Mouse (Mus musculus) liver, embryonic 11.5 days (tissue): ENCODE results near the gene Agfg2. TPM values are rescaled to one million over a fixed set of nuclear protein-coding genes. Genes with fewer than 3 reads are reported as not detected.

Experiments
- ATAC-seq: fragments of 200-750 bp; cut with Nextera tagmentation; replicated peaks from 2 replicates; pipeline ENCODE4 v1.8.0; 2017; ENCODE audit warnings: moderate number of reproducible peaks, mild to moderate bottlenecking, moderate TSS enrichment, moderate library complexity; ENCODE audit not compliant: low FRiP score
- DNase-seq: peaks from one replicate; pipeline ENCODE4 v3.0.0-alpha.2; 2017; ENCODE audit warnings: low spot score
- H3K27ac ChIP-seq: fragments of 300-500 bp; sonication (generic); 2 replicates; pipeline ENCODE4 v1.5.1; 2014; ENCODE audit warnings: mild to moderate bottlenecking, low read depth, low read length, control low read depth
- H3K27me3 ChIP-seq: fragments of 300-500 bp; sonication (generic); replicated peaks from 2 replicates; pipeline ENCODE4 v1.6.1; 2014; ENCODE audit warnings: low read length, mixed read lengths; ENCODE audit not compliant: control insufficient read depth, insufficient read depth
- H3K36me3 ChIP-seq: fragments of 300-500 bp; sonication (generic); 2 replicates; pipeline ENCODE4 v1.6.1; 2014; ENCODE audit warnings: mild to moderate bottlenecking, low read length, moderate library complexity, mixed read lengths; ENCODE audit not compliant: control insufficient read depth, insufficient read depth
- H3K4me1 ChIP-seq: fragments of 300-500 bp; sonication (generic); replicated peaks from 2 replicates; pipeline ENCODE4 v1.6.1; 2014; ENCODE audit warnings: low read length, mixed read lengths; ENCODE audit not compliant: control insufficient read depth, insufficient read depth
- H3K4me2 ChIP-seq: fragments of 300-500 bp; sonication (generic); 2 replicates; pipeline ENCODE4 v1.6.1; 2014; ENCODE audit warnings: mild to moderate bottlenecking, control low read depth, moderate library complexity
- H3K4me3 ChIP-seq: fragments of 300-500 bp; sonication (generic); 2 replicates; pipeline ENCODE4 v1.5.1; 2014; ENCODE audit warnings: low read depth, low read length, control low read depth
- H3K9ac ChIP-seq: fragments of 300-500 bp; sonication (generic); 2 replicates; pipeline ENCODE4 v1.6.1; 2014; ENCODE audit warnings: low read depth, low read length, control low read depth
- H3K9me3 ChIP-seq: fragments of 300-500 bp; sonication (generic); 2 replicates; pipeline ENCODE4 v1.6.1; 2016; ENCODE audit warnings: low read length, inconsistent platforms, mixed read lengths; ENCODE audit not compliant: control insufficient read depth
- WGBS: fragments of 180-500 bp; shearing (Covaris S2); extraction: QIAGEN DNeasy Blood & Tissue Kit; methylation state at CpG from one replicate; pipeline ENCODE4 v1.1.7; 2014; 5-methylcytosine and 5-hydroxymethylcytosine counted together
- polyA plus RNA-seq: library from polyadenylated mRNA; unstranded; fragments of >200 nt; fragmentation: Nextera tagmentation; extraction: Ambion mirVana; gene quantifications from 2 replicates; pipeline ENCODE4 v1.2.1, GENCODE M21; 2014

The Agfg2 gene
- polyA plus RNA-seq, 1 experiment from 2014 or later = 32.4 TPM

GRCm38 (mm10) chr5:137645091-137645651 is 39.4 kb downstream of the Agfg2 start:
- H3K4me3 ChIP-seq = peak overlapping the region; percentile 35
- H3K36me3 ChIP-seq = peaks cover 9% of the 10 kb centered on the region
- no peaks in the 10 kb centered on the region for H3K9me3 ChIP-seq
- H3K4me2 ChIP-seq = peak overlapping the region; percentile 62
- peaks cover 34% of the 10 kb centered on the region for H3K4me1 ChIP-seq
- ATAC-seq (peak; percentile 51), DNase-seq (no peak)
- H3K27me3 ChIP-seq = peaks cover 17% of the 10 kb centered on the region
- 3% methylated on average over 43 of the region's 44 CpGs for WGBS
- H3K9ac ChIP-seq = no peak overlapping the region
- H3K27ac ChIP-seq = no peak overlapping the region

GRCm38 (mm10) chr5:137644484-137644883 is 40.0 kb downstream of the Agfg2 start:
- peak overlapping the region; percentile 62 for H3K4me2 ChIP-seq
- H3K9ac ChIP-seq = no peak overlapping the region
- no peak for DNase-seq
- no peak overlapping the region for H3K4me3 ChIP-seq
- peaks cover 29% of the 10 kb centered on the region for H3K4me1 ChIP-seq
- no peak for ATAC-seq
- peaks cover 16% of the 10 kb centered on the region for H3K36me3 ChIP-seq
- H3K27ac ChIP-seq = no peak overlapping the region
- no peaks in the 10 kb centered on the region for H3K9me3 ChIP-seq
- 48% methylated on average over 19 of the region's 19 CpGs for WGBS
- H3K27me3 ChIP-seq = peaks cover 17% of the 10 kb centered on the region

GRCm38 (mm10) chr5:137642886-137643285 is 41.6 kb downstream of the Agfg2 start:
- ATAC-seq = no peak
- H3K9me3 ChIP-seq = no peaks in the 10 kb centered on the region
- 71% methylated on average over 4 of the region's 4 CpGs for WGBS
- DNase-seq = no peak
- no peak overlapping the region for H3K4me2 ChIP-seq
- peaks cover 28% of the 10 kb centered on the region for H3K36me3 ChIP-seq
- no peak overlapping the region for H3K27ac ChIP-seq
- H3K4me3 ChIP-seq = no peak overlapping the region
- peaks cover 17% of the 10 kb centered on the region for H3K27me3 ChIP-seq
- peaks cover 16% of the 10 kb centered on the region for H3K4me1 ChIP-seq
- H3K9ac ChIP-seq = no peak overlapping the region

GRCm38 (mm10) chr5:137641054-137641453 is 43.5 kb downstream of the Agfg2 start, which contains the start of gene Sap25:
TSS of gene Sap25 (plus strand) at chr5:137641334.
- H3K9me3 ChIP-seq = no peaks in the 10 kb centered on the region
- H3K27ac ChIP-seq = no peak within 1 kb of the TSS
- WGBS = 83% methylated on average over 19 of the region's 19 CpGs
- peaks cover 17% of the 10 kb centered on the region for H3K27me3 ChIP-seq
- no peak within 1 kb of the TSS for H3K4me2 ChIP-seq
- H3K4me1 ChIP-seq = peaks cover 13% of the 10 kb centered on the region
- H3K9ac ChIP-seq = no peak within 1 kb of the TSS
- H3K4me3 ChIP-seq = no peak within 1 kb of the TSS
- ATAC-seq (no peak), DNase-seq (no peak)
- H3K36me3 ChIP-seq = peaks cover 40% of the 10 kb centered on the region

GRCm38 (mm10) chr5:137639472-137639871 is 45.1 kb downstream of the Agfg2 start:
- H3K4me1 ChIP-seq = peaks cover 3% of the 10 kb centered on the region
- ATAC-seq = no peak
- 76% methylated on average over 7 of the region's 7 CpGs for WGBS
- H3K9ac ChIP-seq = no peak overlapping the region
- H3K27ac ChIP-seq = no peak overlapping the region
- no peak for DNase-seq
- no peak overlapping the region for H3K4me3 ChIP-seq
- no peaks in the 10 kb centered on the region for H3K9me3 ChIP-seq
- H3K27me3 ChIP-seq = peaks cover 10% of the 10 kb centered on the region
- no peak overlapping the region for H3K4me2 ChIP-seq
- peaks cover 40% of the 10 kb centered on the region for H3K36me3 ChIP-seq

- no peak overlapping the region for H3K27ac ChIP-seq
- H3K36me3 ChIP-seq = peaks cover 24% of the 10 kb centered on the region
- no peak overlapping the region for H3K4me2 ChIP-seq
- no peak overlapping the region for H3K4me3 ChIP-seq
- no peaks in the 10 kb centered on the region for H3K27me3 ChIP-seq
- no peaks in the 10 kb centered on the region for H3K9me3 ChIP-seq
- H3K4me1 ChIP-seq = peaks cover 24% of the 10 kb centered on the region
- WGBS = 86% methylated on average over 12 of the region's 12 CpGs
- ATAC-seq = no peak
- no peak for DNase-seq
- H3K9ac ChIP-seq = no peak overlapping the region
Observed at GRCm38 (mm10) chr5:137633397-137634084, 51.0 kb downstream of the Agfg2 start.

GRCm38 (mm10) chr5:137631591-137631990 is 52.9 kb downstream of the Agfg2 start:
- H3K36me3 ChIP-seq = peaks cover 7% of the 10 kb centered on the region; the same call in 1 of the 2 replicates

GRCm38 (mm10) chr5:137631171-137631570 is 53.4 kb downstream of the Agfg2 start:
- H3K9me3 ChIP-seq = no peaks in the 10 kb centered on the region
- peak overlapping the region; percentile 57 for H3K9ac ChIP-seq
- H3K4me3 ChIP-seq = peak overlapping the region; percentile 81
- peaks cover 24% of the 10 kb centered on the region for H3K4me1 ChIP-seq
- WGBS = 38% methylated on average over 9 of the region's 9 CpGs
- peaks cover 6% of the 10 kb centered on the region; the same call in 1 of the 2 replicates for H3K36me3 ChIP-seq
- no peaks in the 10 kb centered on the region for H3K27me3 ChIP-seq
- no peak for ATAC-seq
- H3K27ac ChIP-seq = peak overlapping the region; percentile 98
- DNase-seq = no peak
- H3K4me2 ChIP-seq = peak overlapping the region; percentile 96

More at GRCm38 (mm10) chr5:137631591-137631990, 52.9 kb downstream of the Agfg2 start:
- Histone ChIP-seq H3K4me2 (peak overlapping the region; percentile 96), H3K9me3 (no peaks in the 10 kb centered on the region), H3K27ac (peak overlapping the region; percentile 98), H3K4me3 (peak overlapping the region; percentile 81), H3K9ac (peak overlapping the region; percentile 57; the same call in 1 of the 2 replicates), H3K4me1 (peaks cover 24% of the 10 kb centered on the region), H3K27me3 (no peaks in the 10 kb centered on the region)
- ATAC-seq (no peak), DNase-seq (no peak)
- 27% methylated on average over 4 of the region's 4 CpGs for WGBS
